Mouse (Mus musculus) cortical plate, adult 2 months (tissue): Measurements from ENCODE around the gene 4930524J08Rik. TPM values are rescaled to one million over a fixed set of nuclear protein-coding genes. Genes with fewer than 3 reads are reported as not detected.

Experiments used
- H3K27ac ChIP-seq: fragments of 200-500 bp; 2 replicates; pipeline ENCODE4 v1.5.1; 2012; ENCODE audit warnings: low read length, control low read depth, inconsistent platforms; ENCODE audit not compliant: insufficient read depth
- H3K4me1 ChIP-seq: fragments of 200-500 bp; 2 replicates; pipeline ENCODE4 v1.6.1; 2011; ENCODE audit warnings: low read length; ENCODE audit not compliant: control insufficient read depth, insufficient read depth
- H3K4me3 ChIP-seq: fragments of 200-500 bp; 2 replicates; pipeline ENCODE4 v1.5.1; 2011; ENCODE audit warnings: mild to moderate bottlenecking, low read length, control low read depth; ENCODE audit not compliant: insufficient read depth
- CTCF ChIP-seq: fragments of 200-500 bp; IDR thresholded peaks from 2 replicates; pipeline ENCODE4 v1.5.1; 2011; ENCODE audit warnings: mild to moderate bottlenecking, control low read depth, low read length; ENCODE audit not compliant: insufficient read depth; ENCODE audit errors: extremely low read depth
- POLR2A ChIP-seq: fragments of 200-500 bp; IDR thresholded peaks from 2 replicates; pipeline ENCODE4 v1.6.1; 2011; ENCODE audit warnings: mild to moderate bottlenecking, low read length, control low read depth; ENCODE audit not compliant: insufficient read depth; ENCODE audit errors: extremely low read depth
- polyA plus RNA-seq: library from polyadenylated mRNA; depleted of rRNA; stranded (reverse); fragments of >200 nt; gene quantifications from 2 replicates; pipeline ENCODE4 v1.2.3, GENCODE M21; 2012; rRNA removed

4930524J08Rik gene
- 1.5 and 1.7 TPM in 2 replicates for polyA plus RNA-seq

DNA sequence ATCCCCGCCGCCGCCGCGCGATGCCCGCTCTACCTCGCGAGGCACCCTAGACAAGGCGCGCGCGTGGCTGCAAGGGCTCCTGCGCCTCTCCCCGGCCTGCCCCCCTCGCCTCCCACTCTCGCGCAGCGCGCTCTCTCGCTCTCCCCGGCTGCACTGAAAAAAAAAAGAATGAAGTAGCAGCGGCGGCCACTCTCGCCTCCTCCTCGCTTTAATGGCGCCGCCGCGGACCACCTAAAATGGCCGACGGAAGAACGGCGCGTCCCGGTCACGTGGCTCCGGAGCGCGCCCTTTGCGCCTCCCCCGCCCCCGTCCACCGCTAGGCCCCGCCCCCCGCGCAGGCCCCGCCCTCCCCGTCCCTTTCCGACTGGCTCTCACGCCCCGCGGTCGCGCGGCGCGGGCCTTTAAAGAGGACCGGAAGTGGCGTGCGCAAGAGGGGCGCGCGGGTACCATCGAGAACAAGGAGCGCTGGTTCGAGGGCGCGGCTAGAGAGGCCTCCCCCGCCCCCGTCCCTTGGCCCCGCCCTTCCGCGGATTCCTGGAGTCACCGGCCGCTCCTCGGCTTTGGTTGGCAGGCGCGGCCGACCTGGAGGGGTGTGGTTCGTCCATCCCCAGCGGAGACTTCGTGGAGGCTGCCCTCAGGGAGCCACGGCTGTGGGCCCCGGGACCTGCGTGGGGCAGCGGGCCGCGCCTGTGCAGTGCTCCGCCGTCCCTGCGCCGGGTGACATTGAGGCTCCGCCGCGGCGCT, at the start of gene 4930524J08Rik, which contains the start of gene Hnrnpd:
TSS of gene 4930524J08Rik (plus strand) at position 363 of the 744 bp plus-strand sequence.
TSS of gene Hnrnpd (minus strand) at position 240 of the 744 bp plus-strand sequence.
- Histone ChIP-seq H3K27ac (peak within 1 kb of the TSS; percentile 94), H3K4me1 (peaks cover 8% of the 10 kb centered on the region), H3K4me3 (peak within 1 kb of the TSS; percentile 92)
- TF ChIP-seq CTCF (no peak), POLR2A (peak; percentile 72)

DNA sequence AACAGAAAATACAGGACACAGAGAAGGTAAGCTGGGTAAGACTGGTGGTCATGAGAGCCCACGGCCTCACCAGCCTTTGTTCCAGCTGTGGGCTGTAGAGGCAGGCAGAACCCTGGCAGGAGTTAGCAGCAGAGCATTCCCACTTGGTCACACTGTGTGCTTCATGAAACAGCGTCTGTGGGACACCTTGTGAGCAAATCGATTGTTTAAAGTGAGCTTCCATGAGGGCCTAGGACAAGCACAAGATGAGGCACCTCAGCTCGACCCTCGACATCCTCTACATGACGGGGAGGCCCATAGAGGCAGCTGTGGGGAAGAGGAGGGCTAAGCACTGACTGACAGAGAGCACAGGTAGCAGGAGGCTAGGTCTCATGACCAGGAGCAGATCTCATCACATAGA, 47.0 kb upstream of the 4930524J08Rik start:
- no peak for TF ChIP-seq POLR2A
- no peak overlapping the region for H3K4me3 ChIP-seq
- H3K27ac ChIP-seq: no peak overlapping the region
- H3K4me1 ChIP-seq: no peaks in the 10 kb centered on the region

DNA sequence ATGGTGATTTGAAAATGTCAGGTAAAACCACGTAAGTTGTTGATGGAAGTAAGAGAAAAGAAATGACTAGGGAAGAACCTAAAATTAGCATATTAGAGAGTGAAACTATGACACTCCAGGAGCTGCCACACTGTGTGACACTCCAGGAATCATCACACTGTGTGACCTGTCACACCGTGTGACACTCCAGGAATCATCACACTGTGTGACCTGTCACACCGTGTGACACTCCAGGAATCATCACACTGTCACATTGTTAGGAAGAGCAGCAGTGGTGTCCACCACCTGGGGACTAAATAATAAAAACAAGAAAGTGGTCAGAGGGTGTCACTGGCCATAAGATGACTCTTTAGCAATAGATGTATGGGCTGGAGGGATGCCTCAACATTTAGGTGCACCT, 39.4 kb upstream of the 4930524J08Rik start:
- H3K4me3 ChIP-seq: no peak overlapping the region
- TF ChIP-seq CTCF (no peak), POLR2A (no peak)
- no peak overlapping the region for H3K27ac ChIP-seq
- no peaks in the 10 kb centered on the region for H3K4me1 ChIP-seq

DNA sequence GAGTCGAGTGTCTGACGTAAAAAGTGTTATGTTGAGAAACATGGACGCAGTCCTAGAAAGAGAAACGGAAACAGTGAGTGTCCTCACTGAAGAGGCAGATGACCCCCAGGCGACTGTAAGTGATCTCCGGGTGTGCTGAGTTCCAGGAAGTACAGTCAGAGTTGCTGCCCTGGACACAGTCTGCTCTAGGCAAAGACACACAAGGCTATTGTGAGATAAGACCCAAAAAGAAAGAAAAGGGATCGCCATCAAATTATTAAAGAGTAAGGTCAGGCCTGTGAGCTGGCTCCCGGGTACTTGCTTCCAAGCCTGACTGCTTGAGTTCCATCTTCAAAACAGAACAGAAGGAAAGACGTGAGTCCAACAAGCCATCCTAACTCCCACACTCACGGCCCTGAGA, 37.6 kb upstream of the 4930524J08Rik start:
- H3K27ac ChIP-seq: no peak overlapping the region
- H3K4me3 ChIP-seq: no peak overlapping the region
- H3K4me1 ChIP-seq: no peaks in the 10 kb centered on the region
- no peak for TF ChIP-seq POLR2A
- TF ChIP-seq CTCF: no peak

DNA sequence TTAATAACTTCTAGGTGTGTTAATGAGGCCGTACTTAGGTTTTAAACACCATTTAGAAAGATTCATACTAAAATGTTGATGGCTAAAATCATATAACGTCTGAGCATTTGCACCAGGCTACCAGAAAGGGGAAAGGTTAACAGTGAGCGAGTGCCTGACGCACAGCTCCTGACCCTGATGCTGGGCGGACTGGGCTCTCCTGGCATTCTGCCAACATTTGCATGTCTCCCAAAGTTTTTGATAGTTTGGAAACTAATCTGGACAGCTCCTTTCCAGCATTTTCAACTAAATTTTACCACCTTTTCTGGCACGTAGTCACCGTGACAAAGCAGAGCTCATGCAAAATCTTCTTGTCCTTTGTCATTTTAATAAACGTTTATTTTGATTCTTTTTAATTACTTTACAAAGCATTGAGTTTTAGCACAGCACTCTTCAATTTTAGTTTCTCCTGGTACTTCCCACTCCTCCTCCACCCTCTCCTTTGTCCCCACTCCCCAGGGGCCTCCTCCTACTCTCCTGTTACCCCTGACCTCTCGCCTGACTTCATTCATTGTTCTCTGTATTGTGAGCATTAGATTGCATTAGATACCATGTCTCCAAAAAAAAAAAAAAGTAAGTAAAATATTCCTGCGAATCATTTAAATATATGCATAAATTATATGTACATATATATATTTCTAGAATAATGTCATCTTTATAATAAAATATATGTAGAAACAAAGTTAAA, 36.9 kb upstream of the 4930524J08Rik start:
- no peak overlapping the region for H3K27ac ChIP-seq
- H3K4me3 ChIP-seq: no peak overlapping the region
- H3K4me1 ChIP-seq: no peaks in the 10 kb centered on the region
- no peak for TF ChIP-seq POLR2A
- TF ChIP-seq CTCF: no peak

DNA sequence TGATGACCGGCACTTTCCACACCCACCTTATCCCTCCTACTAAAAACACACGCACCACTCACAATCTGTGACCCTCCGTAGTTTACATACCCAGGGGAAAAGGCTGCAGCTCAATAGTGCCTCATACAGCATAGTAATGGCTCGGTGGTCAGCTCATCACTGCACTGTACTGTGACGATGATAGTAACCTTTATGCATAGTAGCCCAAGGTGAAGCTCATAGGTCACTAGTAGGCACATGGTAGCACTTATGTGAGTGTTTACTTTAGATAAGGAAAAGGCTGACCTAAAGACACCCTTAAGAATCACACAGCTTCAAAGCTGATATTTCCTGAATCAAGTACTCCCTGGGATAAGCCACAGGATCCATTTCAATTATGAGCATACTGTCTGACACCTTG, 26.3 kb upstream of the 4930524J08Rik start:
- Histone ChIP-seq H3K4me3 (no peak overlapping the region), H3K27ac (no peak overlapping the region), H3K4me1 (no peaks in the 10 kb centered on the region)
- no peak for TF ChIP-seq CTCF
- no peak for TF ChIP-seq POLR2A

DNA sequence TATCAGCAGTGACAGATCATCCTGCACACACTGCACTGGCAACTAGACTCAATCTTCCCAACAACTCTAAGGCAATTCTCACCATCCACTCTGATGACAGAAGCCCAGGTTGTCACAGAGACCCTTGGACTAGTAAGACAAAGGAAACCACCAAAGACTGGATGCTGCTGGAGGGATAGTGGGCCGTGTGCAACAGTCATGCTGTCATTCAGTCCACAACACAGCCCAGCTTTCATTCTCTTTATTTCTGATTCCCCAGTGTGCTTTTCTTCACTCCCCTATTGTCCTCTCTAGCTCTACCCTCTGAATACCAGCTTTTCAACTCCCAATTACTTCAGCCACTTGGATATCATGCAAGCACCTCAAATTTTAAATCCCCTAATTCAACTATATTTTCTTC, 25.0 kb upstream of the 4930524J08Rik start:
- H3K4me1 ChIP-seq: no peaks in the 10 kb centered on the region
- TF ChIP-seq POLR2A (no peak), CTCF (no peak)
- H3K4me3 ChIP-seq: no peak overlapping the region
- H3K27ac ChIP-seq: no peak overlapping the region

DNA sequence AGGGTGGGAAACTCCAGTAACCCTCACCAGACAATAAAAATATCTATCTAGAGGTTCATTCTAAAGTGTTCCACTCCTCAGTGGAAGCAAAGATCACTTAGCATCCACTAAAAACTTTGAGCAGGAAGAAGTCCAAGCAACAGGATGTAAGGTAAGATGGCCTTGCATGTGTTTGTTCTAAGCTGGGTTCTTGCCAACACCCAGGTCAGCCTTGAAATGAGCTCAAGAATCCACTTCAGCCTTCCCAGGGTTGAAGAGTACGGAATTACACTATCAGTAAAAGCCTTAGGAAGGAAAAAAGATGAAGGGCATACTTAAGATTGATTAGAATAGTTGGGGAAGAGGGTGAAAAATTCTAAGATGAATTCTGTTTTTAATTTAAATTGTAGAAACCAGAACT, 20.2 kb upstream of the 4930524J08Rik start:
- TF ChIP-seq CTCF (no peak), POLR2A (no peak)
- H3K27ac ChIP-seq: no peak overlapping the region
- H3K4me3 ChIP-seq: no peak overlapping the region
- H3K4me1 ChIP-seq: no peaks in the 10 kb centered on the region

DNA sequence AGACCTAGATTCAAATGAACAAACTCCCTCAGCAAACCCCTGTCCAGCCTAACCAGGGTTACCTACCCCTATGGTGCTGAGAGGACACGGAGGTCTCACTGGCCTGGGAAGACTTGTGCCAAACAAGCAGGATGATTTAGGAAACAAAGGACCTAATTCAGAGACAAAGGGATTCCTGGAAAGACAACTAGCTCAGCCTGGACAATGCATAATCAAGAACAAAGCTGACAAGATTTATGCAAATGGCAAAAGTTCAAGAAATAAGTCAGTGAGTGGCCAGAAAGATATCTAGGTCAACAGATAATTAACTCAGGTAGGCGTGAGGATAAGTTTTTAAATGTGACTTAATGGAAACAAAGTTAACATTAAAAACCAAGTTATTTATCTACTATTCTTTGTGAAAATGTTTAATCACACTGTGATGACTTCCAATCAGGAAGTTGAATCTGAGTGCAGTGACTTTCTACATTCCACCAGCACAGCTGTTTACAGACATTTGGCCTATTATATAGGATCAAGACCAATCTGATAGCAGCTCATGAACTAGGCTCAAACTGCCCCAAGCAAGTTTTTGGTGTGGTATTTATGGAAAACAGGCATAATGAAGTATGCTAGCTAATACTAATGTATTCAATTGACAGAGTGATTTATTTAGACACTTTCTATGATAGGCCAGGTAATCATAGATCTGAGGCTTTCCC, 19.5 kb upstream of the 4930524J08Rik start:
- no peak for TF ChIP-seq POLR2A
- TF ChIP-seq CTCF: no peak
- Histone ChIP-seq H3K4me1 (no peaks in the 10 kb centered on the region), H3K27ac (no peak overlapping the region), H3K4me3 (no peak overlapping the region)
